Mouse (Mus musculus): ENCODE measurements around the gene Gm49403. TPM values are rescaled to one million over a fixed set of nuclear protein-coding genes. Genes with fewer than 3 reads are reported as not detected.

The Gm49403 gene
- polyA plus RNA-seq, 1 experiment, result not detected

GRCm38 (mm10) chr19:8839908-8840791, 43.6 kb upstream of the Gm49403 start:
- peaks cover 5% of the 10 kb centered on the region; the same call in 1 of the 2 replicates for H3K36me3 ChIP-seq (ENCODE audit: control insufficient read depth, insufficient read depth, low read length, poor library complexity, severe bottlenecking)
- no peaks in the 10 kb centered on the region for H3K27me3 ChIP-seq (ENCODE audit: control insufficient read depth, insufficient read depth, low read length, poor library complexity, severe bottlenecking)
- H3K4me1 ChIP-seq (ENCODE audit: control insufficient read depth, insufficient read depth, low read length), result no peaks in the 10 kb centered on the region
- peak overlapping the region; percentile 58 for H3K4me3 ChIP-seq (ENCODE audit: low read depth, low read length)
- TF ChIP-seq POLR2A (IDR thresholded peaks at IDR 0.05; ENCODE audit: insufficient read depth, low read length) (peak; percentile 16), CTCF (IDR thresholded peaks at IDR 0.05; ENCODE audit: low read depth, low read length) (no peak)
- peak overlapping the region; percentile 86 for H3K9ac ChIP-seq (ENCODE audit: low read depth, poor library complexity, severe bottlenecking)
- no peaks in the 10 kb centered on the region for H3K9me3 ChIP-seq (replicated peaks; ENCODE audit: control insufficient read depth, insufficient read depth, low read length, poor library complexity, severe bottlenecking)
- peak overlapping the region; percentile 82 for H3K27ac ChIP-seq (ENCODE audit: insufficient read depth, low read length)

- Histone ChIP-seq H3K9ac (ENCODE audit: low read depth, poor library complexity, severe bottlenecking) (peak overlapping the region; percentile 86), H3K36me3 (ENCODE audit: control insufficient read depth, insufficient read depth, low read length, poor library complexity, severe bottlenecking) (peaks cover 5% of the 10 kb centered on the region; the same call in 1 of the 2 replicates), H3K9me3 (replicated peaks; ENCODE audit: control insufficient read depth, insufficient read depth, low read length, poor library complexity, severe bottlenecking) (no peaks in the 10 kb centered on the region), H3K27me3 (ENCODE audit: control insufficient read depth, insufficient read depth, low read length, poor library complexity, severe bottlenecking) (no peaks in the 10 kb centered on the region), H3K4me3 (ENCODE audit: low read depth, low read length) (peak overlapping the region; percentile 46), H3K27ac (ENCODE audit: insufficient read depth, low read length) (no peak overlapping the region), H3K4me1 (ENCODE audit: control insufficient read depth, insufficient read depth, low read length) (no peaks in the 10 kb centered on the region)
- TF ChIP-seq POLR2A (IDR thresholded peaks at IDR 0.05; ENCODE audit: insufficient read depth, low read length), result no peak
- no peak for TF ChIP-seq EP300 (IDR thresholded peaks at IDR 0.05; ENCODE audit: insufficient read depth, low read depth, low read length)
- no peak for TF ChIP-seq CTCF (IDR thresholded peaks at IDR 0.05; ENCODE audit: low read depth, low read length)
Measured at GRCm38 (mm10) chr19:8841012-8841411, 42.7 kb upstream of the Gm49403 start.

GRCm38 (mm10) chr19:8842961-8843360, 40.8 kb upstream of the Gm49403 start:
- Histone ChIP-seq H3K9me3 (replicated peaks; ENCODE audit: control insufficient read depth, insufficient read depth, low read length, poor library complexity, severe bottlenecking) (no peaks in the 10 kb centered on the region), H3K27me3 (ENCODE audit: control insufficient read depth, insufficient read depth, low read length, poor library complexity, severe bottlenecking) (no peaks in the 10 kb centered on the region), H3K9ac (ENCODE audit: low read depth, poor library complexity, severe bottlenecking) (no peak overlapping the region), H3K36me3 (ENCODE audit: control insufficient read depth, insufficient read depth, low read length, poor library complexity, severe bottlenecking) (peaks cover 13% of the 10 kb centered on the region), H3K4me1 (ENCODE audit: control insufficient read depth, insufficient read depth, low read length) (peaks cover 2% of the 10 kb centered on the region), H3K4me3 (ENCODE audit: low read depth, low read length) (no peak overlapping the region), H3K27ac (ENCODE audit: insufficient read depth, low read length) (no peak overlapping the region)
- TF ChIP-seq EP300 (IDR thresholded peaks at IDR 0.05; ENCODE audit: insufficient read depth, low read depth, low read length) (no peak), POLR2A (IDR thresholded peaks at IDR 0.05; ENCODE audit: insufficient read depth, low read length) (no peak), CTCF (IDR thresholded peaks at IDR 0.05; ENCODE audit: low read depth, low read length) (no peak)

- H3K9me3 ChIP-seq (replicated peaks; ENCODE audit: control insufficient read depth, insufficient read depth, low read length, poor library complexity, severe bottlenecking), result no peaks in the 10 kb centered on the region
- H3K4me3 ChIP-seq (ENCODE audit: low read depth, low read length), result no peak overlapping the region
- TF ChIP-seq CTCF (IDR thresholded peaks at IDR 0.05; ENCODE audit: low read depth, low read length), result no peak
- H3K4me1 ChIP-seq (ENCODE audit: control insufficient read depth, insufficient read depth, low read length), result peaks cover 2% of the 10 kb centered on the region
- H3K9ac ChIP-seq (ENCODE audit: low read depth, poor library complexity, severe bottlenecking), result no peak overlapping the region
- no peak overlapping the region for H3K27ac ChIP-seq (ENCODE audit: insufficient read depth, low read length)
- peaks cover 13% of the 10 kb centered on the region for H3K36me3 ChIP-seq (ENCODE audit: control insufficient read depth, insufficient read depth, low read length, poor library complexity, severe bottlenecking)
- no peaks in the 10 kb centered on the region for H3K27me3 ChIP-seq (ENCODE audit: control insufficient read depth, insufficient read depth, low read length, poor library complexity, severe bottlenecking)
Measured at GRCm38 (mm10) chr19:8844371-8845129, 39.2 kb upstream of the Gm49403 start.

- peaks cover 7% of the 10 kb centered on the region for H3K36me3 ChIP-seq (ENCODE audit: control insufficient read depth, insufficient read depth, low read length, poor library complexity, severe bottlenecking)
- peaks cover 2% of the 10 kb centered on the region for H3K4me1 ChIP-seq (ENCODE audit: control insufficient read depth, insufficient read depth, low read length)
- no peaks in the 10 kb centered on the region for H3K27me3 ChIP-seq (ENCODE audit: control insufficient read depth, insufficient read depth, low read length, poor library complexity, severe bottlenecking)
- H3K27ac ChIP-seq (ENCODE audit: insufficient read depth, low read length), result no peak overlapping the region
- no peak overlapping the region for H3K4me3 ChIP-seq (ENCODE audit: low read depth, low read length)
- H3K9ac ChIP-seq (ENCODE audit: low read depth, poor library complexity, severe bottlenecking), result no peak overlapping the region
- H3K9me3 ChIP-seq (replicated peaks; ENCODE audit: control insufficient read depth, insufficient read depth, low read length, poor library complexity, severe bottlenecking), result no peaks in the 10 kb centered on the region
- TF ChIP-seq CTCF (IDR thresholded peaks at IDR 0.05; ENCODE audit: low read depth, low read length) (no peak), EP300 (IDR thresholded peaks at IDR 0.05; ENCODE audit: insufficient read depth, low read depth, low read length) (peak; percentile 49; the same call in 1 of the 2 replicates), POLR2A (IDR thresholded peaks at IDR 0.05; ENCODE audit: insufficient read depth, low read length) (no peak)
Measured at GRCm38 (mm10) chr19:8848356-8848755, 35.4 kb upstream of the Gm49403 start.
